Mouse (Mus musculus) T-helper 1 cell (primary cell): Measurements from ENCODE around the gene Lama5.

Experiments used
- in situ Hi-C: fragments of 300-600 bp; cut with MboI, MseI; formaldehyde crosslinking; loops from one replicate; pipeline ENCODE4 v1.15.1; 2025; ENCODE audit warnings: high pct_unique_total_duplicates

The Lama5 gene

DNA sequence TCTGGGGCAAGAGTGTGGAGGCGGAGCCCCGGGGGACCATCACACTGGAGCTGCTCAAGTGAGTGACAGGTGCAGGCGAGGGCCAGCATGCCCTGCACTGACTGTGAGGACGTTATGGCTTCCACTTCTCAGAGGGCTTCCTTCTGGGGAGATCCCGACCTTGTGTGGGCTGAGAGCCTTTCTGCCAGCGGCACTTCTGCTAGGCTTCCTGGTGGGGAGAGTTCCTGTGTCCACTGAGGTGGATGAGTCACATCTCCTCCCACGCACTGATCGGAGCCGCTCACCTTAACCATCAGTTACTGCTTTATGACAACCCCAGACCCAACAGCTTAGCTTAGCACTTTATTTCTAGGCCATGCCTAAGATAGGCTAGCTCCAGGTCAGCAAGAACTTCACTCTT lies 77.1 kb downstream of the Lama5 start:
- in situ Hi-C loops, result loop anchor here (25.0 kb wide), 1 partner anchor 1736 kb away; the partner anchor contains the start of genes Fam217b, Ppp1r3d and Sycp2

DNA sequence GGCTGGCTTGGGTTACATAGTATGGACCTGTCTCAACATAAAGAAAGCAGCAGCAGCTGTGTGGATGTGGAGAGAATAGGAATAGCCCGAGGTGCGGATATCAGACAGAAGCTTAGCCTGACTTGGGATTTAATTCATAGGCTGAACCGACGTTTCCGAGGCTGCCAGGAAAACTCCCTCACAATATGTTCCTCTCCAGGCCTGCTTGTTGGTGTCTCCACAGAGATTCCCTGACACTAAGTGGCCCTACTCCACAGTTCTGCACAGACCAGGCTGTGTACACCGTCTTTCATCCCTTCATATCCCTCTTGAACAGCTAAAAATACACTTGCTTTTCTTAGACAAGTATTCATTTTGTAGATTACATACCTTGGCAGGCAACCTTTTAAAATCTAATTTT lies 78.3 kb downstream of the Lama5 start:
- in situ Hi-C loops, result loop anchor here (25.0 kb wide), 1 partner anchor 1735 kb away; the partner anchor contains the start of genes Fam217b, Ppp1r3d and Sycp2

- in situ Hi-C loops, result loop anchor here (25.0 kb wide), 1 partner anchor 1734 kb away; the partner anchor contains the start of genes Fam217b, Ppp1r3d and Sycp2
Measured at GRCm38 (mm10) chr2:180146091-180146490, 79.6 kb downstream of the Lama5 start.

- in situ Hi-C loops, result loop anchor here (25.0 kb wide), 1 partner anchor 1723 kb away; the partner anchor contains the start of genes Fam217b, Ppp1r3d and Sycp2
Measured at GRCm38 (mm10) chr2:180135414-180135813, 90.2 kb downstream of the Lama5 start.

DNA sequence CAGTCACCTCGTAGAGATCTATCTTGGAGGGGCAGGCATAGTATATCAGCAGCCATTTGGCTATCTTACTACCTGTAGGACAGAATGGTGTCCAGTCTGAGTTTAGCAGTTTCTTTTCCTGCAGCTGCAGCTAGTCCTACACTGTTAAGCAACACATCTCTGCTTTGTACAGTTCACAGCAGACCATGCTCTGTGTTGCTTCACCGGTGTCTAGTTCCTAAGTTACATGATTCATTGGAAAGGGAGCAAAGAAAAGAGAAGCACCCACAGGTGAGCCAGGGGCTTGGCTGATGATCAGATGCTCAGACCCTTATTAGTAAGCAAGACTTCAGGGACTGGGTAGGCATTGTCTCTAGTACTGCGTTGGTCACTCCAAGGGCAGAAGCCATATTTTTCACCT lies 91.7 kb downstream of the Lama5 start:
- in situ Hi-C loops, result loop anchor here (25.0 kb wide), 1 partner anchor 1722 kb away; the partner anchor contains the start of genes Fam217b, Ppp1r3d and Sycp2

DNA sequence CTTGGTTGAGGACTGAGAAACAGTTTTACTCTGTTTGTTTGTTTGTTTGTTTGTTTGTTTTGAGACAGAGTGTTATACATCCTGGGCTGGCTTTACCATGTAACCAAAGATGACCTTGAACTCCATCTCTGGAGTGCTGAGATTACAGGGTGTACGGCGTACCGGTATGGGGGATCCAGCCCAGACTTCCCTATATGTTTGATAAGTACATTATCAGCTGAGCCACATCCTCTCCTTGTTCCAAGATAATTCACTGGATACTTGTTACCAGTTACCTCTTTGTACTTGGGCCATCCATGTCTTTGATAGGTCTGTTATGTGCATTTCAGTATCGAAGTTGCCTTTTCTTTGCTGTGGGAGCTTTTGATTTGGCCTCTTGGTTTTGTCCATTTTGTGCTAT lies 92.4 kb downstream of the Lama5 start:
- in situ Hi-C loops, result loop anchor here (25.0 kb wide), 1 partner anchor 1721 kb away; the partner anchor contains the start of genes Fam217b, Ppp1r3d and Sycp2

DNA sequence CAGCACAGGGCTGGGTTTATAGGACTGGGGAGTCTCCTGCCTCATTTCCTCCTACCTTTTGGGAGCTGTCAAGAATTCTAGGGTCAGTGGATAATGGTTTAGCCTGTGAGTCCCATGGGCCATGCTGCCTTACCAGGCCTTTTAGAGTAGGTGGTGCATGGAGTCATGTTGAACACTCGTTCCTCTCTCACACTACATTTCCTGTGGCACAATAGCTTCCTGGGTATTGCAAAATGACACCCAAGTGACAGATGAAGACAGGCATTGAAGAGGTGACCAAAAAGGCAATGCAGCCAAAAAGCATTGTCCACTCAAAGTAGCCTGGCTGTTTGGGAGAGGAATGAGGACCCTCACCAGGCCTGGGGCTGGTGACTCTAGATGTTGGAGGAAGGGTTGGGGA lies 98.0 kb downstream of the Lama5 start:
- in situ Hi-C loops, result loop anchor here (25.0 kb wide), 1 partner anchor 1715 kb away; the partner anchor contains the start of genes Fam217b, Ppp1r3d and Sycp2
